Mouse (Mus musculus) liver, postnatal 0 days (tissue): ENCODE measurements at regions not wholly inside any gene's neighbourhood (a gene's known extent, or its start where the extent isn't known, plus 50 kb on each side); places are given as distances from the start of the nearest gene placed in this dataset.

Source experiments
- CTCF ChIP-seq: sonication (generic); IDR thresholded peaks from 2 replicates; pipeline ENCODE4 v1.5.1; 2016; ENCODE audit warnings: antibody characterized with exemption, low read depth
- EP300 ChIP-seq: IDR thresholded peaks from 2 replicates; pipeline ENCODE4 v1.6.1; 2016; ENCODE audit warnings: antibody characterized with exemption, low read depth, mild to moderate bottlenecking

GRCm38 (mm10) chr9:68594586-68594985 is 59.0 kb upstream of the Rora start:
- TF ChIP-seq CTCF (no peak), EP300 (no peak)
